Mouse (Mus musculus) left cerebral cortex, postnatal 25 days (tissue): ENCODE measurements at regions not wholly inside any gene's neighbourhood (a gene's known extent, or its start where the extent isn't known, plus 50 kb on each side); places are given as distances from the start of the nearest gene placed in this dataset.

Experiments
- DNase-seq, 2 experiments: peaks; one replicate each; pipeline ENCODE4 v3.0.0; 2022; ENCODE audit warnings: low spot score in 2 of 2, mixed read lengths in 1 of 2
- intact Hi-C: fragments of 180-260 bp; cut with DNase I; formaldehyde crosslinking; loops from one replicate; pipeline ENCODE4 v1.15.1; 2025

DNA sequence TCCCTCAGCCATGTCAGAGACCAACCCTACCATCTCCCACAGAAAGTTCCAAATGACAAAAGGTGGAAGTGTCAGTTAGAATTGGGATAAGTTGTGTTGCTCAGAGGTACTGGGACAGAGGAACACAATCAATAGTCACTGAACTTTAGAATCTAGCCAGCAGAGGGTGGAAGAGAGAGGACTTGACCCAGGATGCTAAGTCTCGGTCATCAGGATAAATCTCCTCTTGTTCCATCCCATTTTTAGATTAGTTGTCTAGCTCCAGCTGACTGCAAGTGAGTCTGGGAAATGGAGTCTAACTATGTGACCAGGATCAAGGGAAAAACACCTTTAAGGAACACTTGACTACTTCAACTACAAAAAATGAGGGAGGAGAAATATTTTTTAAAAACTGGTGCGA is 91.5 kb downstream of the Fam84b start:
- DNase-seq: no peak
- intact Hi-C loops: loop anchor here (2.0 kb wide), 1 partner anchor 335 kb away; no protein-coding TSS in a partner anchor

GRCm38 (mm10) chr15:60760015-60760437 is 93.6 kb downstream of the Fam84b start:
- DNase-seq: no peak

GRCm38 (mm10) chr15:60754246-60754645 is 99.3 kb downstream of the Fam84b start:
- intact Hi-C loops: no loop called here
- no peak for DNase-seq

More at GRCm38 (mm10) chr15:60760015-60760437, 93.6 kb downstream of the Fam84b start:
- intact Hi-C loops: no loop called here

- no peak for DNase-seq
- intact Hi-C loops: no loop called here
These were observed 114.0 kb downstream of the Fam84b start for GRCm38 (mm10) chr15:60739598-60739997.

DNA sequence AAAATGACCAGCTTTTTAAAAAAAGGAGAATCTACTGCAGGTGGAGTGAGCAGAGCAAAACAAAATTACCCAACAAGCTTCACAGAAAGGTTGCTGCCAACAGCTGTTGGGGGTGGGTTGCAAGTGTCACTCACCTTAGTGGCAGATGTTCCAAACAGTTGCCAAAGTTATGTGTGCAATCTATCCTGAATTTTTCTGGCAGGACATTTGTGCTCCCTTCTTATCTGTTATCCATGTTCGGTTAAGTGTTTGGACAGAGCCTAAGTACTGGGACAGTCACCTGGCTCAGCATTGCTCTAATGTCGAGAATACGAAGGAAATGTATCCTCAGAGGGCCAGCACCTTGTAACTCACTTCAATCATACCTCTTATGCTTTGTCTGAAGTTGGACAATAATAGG is 115.3 kb downstream of the Fam84b start:
- DNase-seq: no peak
- intact Hi-C loops: no loop called here

DNA sequence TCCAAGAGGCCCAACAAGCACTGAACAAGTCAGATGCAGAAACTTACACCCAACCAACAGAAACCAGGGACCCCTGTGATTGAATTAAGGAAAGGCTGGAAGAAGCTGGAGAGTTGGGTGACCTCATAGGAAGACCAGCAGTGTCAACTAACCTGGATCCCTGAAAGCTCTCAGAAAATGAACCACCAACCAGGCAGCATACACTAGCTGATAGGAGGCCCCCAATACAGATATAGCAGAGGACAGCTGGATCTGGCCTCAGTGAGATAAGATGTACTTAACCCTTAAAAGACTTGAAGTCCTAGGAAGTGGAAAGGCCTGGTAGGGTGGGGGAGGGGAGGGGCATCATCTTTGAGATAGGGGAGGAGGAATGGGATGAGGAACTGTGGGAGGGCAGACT is 121.2 kb downstream of the Fam84b start:
- intact Hi-C loops: no loop called here
- DNase-seq: no peak

DNA sequence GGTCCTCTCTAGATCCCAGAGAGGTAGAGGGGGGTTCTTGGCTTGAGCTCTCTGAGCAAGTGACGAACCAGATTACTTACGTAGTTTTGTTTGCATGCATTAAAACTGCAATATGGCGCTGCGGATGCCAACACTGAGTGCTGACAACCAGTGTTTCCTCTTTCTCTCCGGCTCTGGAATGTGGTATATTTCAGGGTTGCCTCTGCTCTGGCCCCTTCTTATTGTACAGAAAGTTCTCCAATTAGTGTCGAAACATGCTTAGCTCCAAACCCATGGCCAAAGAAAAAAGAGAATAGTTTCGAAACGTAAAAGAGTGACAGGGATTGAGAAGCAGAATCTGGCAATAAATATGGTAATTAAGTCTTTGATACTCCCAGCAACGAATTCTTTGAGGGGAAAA is 124.8 kb downstream of the Fam84b start:
- no peak for DNase-seq
- intact Hi-C loops: no loop called here

- intact Hi-C loops: no loop called here
- no peak for DNase-seq
These were observed 125.2 kb downstream of the Fam84b start for GRCm38 (mm10) chr15:60728337-60728736.

- peak in 1 of 2 experiments; percentile 5 for DNase-seq
- intact Hi-C loops: no loop called here
These were observed 134.2 kb downstream of the Fam84b start for GRCm38 (mm10) chr15:60719332-60719731.

- intact Hi-C loops: no loop called here
- no peak for DNase-seq
These were observed 144.9 kb downstream of the Fam84b start for GRCm38 (mm10) chr15:60708678-60709077.

DNA sequence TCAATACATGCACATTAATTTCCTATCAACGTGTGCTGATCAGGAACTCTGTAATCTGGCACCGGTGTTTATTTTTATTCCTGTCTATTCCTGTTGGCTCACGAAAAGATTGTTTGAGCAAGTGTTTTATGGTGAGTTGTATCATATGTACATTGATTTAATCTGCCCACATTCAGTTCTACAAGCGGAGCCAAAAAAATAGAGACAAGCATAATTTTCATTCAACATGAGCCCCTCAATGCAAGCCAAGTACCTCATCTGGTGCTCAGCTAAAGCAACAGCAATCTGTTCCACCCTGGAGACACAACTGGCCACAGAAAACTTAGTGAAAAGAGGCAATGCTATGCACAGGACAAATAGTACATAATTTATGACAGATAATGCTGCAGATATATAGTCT is 147.6 kb downstream of the Fam84b start:
- DNase-seq: peak in 1 of 2 experiments; percentile 35
- intact Hi-C loops: no loop called here

DNA sequence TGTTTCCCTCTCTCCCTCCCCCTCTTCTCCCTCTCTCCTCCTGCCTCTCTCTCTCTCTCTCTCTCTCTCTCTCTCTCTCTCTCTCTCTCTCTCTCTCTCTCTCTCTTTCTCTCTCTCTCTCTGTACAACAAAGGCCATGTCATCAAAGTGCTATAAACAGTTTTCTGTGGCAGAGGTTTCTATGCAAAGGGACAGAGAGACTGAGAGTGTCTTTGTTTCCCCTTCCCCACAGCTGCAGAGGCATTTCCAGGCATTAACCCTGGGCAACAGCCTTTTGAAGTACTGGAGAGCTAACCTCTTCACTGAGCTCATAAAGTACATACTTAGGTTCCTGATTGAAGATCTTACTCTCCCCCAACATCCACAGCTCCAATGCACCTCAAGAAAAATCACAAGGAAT is 152.3 kb downstream of the Fam84b start:
- intact Hi-C loops: no loop called here
- no peak for DNase-seq

DNA sequence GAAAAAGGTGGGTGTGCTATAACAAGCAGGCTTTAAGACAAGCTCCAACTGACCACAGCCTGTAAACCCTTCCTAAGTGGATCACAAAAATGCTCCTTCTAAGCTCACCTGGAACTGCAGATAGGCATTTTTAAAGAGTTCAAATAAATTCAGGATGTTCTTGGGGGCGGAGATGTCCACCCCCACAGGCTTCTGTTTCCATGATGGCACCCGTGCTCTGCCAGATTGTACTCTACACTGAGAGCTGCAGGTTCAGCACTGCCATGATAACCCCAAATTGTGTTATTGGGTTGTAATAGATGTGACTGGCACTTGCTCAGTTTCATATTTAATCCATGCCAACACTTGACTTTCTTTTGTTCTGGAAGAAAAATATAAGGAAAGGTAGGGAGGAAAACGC is 158.8 kb downstream of the Fam84b start:
- intact Hi-C loops: loop anchor here (10.0 kb wide), 1 partner anchor 600 kb away; no protein-coding TSS in a partner anchor
- no peak for DNase-seq

DNA sequence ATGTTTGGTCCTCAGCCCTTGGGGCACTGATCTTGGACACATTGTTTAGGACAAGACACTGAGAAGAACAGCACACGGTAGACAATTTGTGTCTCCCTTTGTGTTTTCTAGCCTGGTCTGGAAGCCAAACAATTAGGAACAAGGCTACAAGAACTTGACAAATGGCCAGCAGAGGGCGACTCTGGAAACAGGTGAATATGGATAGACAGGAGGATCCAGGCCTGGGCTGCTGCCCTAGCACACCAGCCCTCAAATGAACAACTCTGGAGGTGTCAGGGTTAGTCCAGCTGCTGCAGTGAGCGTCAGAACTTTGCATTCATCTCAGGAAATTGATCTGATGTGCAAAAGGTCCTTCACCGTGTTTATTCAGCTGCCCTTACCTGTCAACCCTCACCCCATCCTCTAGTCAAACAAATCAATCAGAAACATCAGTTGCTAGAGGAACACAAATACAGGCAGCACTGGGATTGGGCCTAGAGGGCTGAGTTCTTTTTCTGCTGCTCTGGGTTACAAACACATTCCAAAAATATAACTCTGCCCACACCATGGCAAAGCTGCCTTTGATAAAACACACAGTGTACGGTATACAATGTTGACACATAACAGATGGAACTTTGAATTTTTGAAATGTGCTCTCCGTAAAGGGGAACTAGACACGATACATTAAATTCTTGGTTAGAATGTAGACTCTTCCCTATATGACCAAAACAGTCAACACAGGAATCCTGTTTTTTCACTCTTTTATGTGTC is 159.7 kb downstream of the Fam84b start:
- intact Hi-C loops: loop anchor here (10.0 kb wide), 1 partner anchor 599 kb away; no protein-coding TSS in a partner anchor
- DNase-seq: peak in 1 of 2 experiments; percentile 62

DNA sequence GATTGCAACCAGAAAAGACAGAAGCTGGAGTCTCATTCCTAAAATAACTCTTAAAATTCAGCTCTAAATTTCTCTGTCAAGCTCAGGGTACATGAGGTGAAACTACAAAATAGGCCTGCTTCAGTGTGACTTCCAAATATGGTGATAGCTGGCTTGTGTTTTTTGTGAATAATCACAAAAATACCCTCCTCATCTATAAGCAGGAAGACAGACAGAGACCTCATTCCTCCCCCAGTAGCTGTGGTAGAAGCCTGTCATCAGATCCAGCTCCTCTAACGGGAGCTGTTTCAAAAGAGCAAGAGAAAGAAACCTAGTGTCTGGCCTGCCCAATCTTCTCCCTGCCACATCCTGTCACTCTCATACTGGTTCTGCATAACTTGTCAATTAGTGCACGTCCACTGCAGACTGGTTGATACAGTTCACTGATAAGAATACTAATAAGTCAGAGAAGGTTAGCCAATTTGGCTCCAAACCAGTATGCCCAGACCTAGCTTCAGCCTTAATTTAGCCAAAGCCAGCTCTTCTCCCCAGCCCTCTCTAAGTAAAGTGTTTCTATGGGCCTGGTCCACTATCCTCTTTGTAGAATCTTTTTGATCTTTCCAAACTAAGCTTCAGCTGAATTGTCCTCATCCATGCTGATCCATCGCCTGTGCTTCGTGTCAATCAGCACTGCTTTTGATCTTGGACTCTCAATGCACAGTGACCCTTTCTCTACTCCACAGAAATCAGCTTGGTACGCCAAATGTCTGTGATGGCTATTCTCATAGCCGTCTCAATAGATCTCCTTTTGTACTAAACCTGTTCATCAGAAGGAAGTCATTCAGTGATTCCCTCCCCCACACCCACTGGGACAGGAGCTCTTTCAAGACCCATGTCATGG is 160.6 kb downstream of the Fam84b start:
- intact Hi-C loops: loop anchor here (10.0 kb wide), 1 partner anchor 598 kb away; no protein-coding TSS in a partner anchor
- peak; percentile 12 to 54 for DNase-seq

DNA sequence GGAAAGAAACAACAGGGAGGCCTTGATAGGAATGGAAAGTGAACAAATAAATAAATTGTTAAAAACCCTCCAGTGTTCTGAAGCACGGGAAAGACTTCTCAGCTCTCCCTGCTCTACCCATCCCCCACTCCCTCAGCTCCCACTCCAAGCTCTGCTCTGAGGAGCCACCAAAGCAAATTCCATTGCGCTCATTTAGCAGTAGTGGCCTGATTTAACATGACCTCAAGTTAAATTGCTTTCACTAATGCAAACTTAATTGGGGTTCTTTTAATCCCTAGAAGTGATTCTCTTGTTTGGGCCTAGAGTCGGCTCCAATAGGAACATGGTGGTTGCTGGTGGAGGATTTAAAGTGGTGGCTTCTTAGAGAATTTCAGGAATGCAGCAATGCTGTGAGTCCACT is 161.4 kb downstream of the Fam84b start:
- intact Hi-C loops: loop anchor here (10.0 kb wide), 1 partner anchor 597 kb away; no protein-coding TSS in a partner anchor
- DNase-seq: no peak

- intact Hi-C loops: no loop called here
- no peak for DNase-seq
These were observed 176.2 kb downstream of the Fam84b start for GRCm38 (mm10) chr15:60677397-60677796.

DNA sequence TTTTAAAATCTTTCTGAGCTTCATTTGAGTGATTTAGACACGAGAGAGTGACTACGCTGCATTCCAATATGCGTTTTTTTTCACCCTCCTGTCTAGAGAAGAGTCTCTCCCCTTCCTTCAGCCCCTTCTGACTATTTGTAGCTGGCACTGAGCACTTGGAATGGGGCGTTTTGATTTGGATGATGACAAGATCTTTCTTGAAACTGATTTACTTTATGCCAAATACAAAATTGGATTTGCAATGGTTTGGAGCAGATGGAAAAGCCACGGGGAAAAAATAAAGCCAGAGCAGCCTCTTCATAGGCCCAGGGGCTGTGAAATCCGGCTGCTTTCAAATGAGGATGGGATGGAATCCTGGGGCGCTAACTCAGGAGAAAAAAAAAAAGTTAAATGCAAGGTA is 196.0 kb downstream of the Fam84b start:
- DNase-seq: peak in 1 of 2 experiments; percentile 37
- intact Hi-C loops: no loop called here

GRCm38 (mm10) chr15:60655113-60655512 is 198.5 kb downstream of the Fam84b start:
- no peak for DNase-seq
- intact Hi-C loops: no loop called here

DNA sequence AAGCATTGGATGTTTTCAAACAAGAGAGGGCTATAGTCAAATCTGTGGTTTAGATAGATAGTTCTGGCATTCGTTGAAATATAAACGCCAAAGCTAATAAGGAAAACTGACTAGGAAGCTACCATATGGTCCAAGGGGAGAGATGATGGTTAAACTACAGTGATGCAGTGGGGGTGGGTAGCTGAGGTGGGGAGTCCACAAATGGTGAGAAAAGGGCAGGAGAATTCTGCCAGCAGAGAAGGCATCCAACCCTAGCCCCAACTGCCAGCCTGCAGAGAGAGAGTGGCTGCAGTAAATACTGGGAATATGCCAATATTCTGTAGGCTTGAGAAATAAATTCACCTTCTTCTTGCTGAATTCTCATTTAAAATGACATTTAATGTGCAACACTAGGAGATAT is 204.3 kb downstream of the Fam84b start:
- intact Hi-C loops: no loop called here
- DNase-seq: no peak
